Mouse (Mus musculus) MN1 (cell line): ENCODE results near the gene Msantd1.

ENCODE experiments used
- DNase-seq: peaks from one replicate; pipeline ENCODE4 v3.0.0-alpha.2; 2016; ENCODE audit warnings: low spot score

Msantd1 gene

GRCm38 (mm10) chr5:34927648-34928047 is 19.8 kb downstream of the Msantd1 start:
- peak; percentile 67 for DNase-seq

GRCm38 (mm10) chr5:34930151-34930975 is 22.6 kb downstream of the Msantd1 start:
- no peak for DNase-seq

GRCm38 (mm10) chr5:34931091-34931490 is 23.3 kb downstream of the Msantd1 start:
- DNase-seq = no peak

- DNase-seq = no peak
Measured at GRCm38 (mm10) chr5:34931516-34932457, 24.0 kb downstream of the Msantd1 start.

GRCm38 (mm10) chr5:34932458-34932806 is 24.6 kb downstream of the Msantd1 start:
- DNase-seq = no peak

- DNase-seq = no peak
Measured at GRCm38 (mm10) chr5:34933461-34933860, 25.6 kb downstream of the Msantd1 start.

- no peak for DNase-seq
Measured at GRCm38 (mm10) chr5:34941710-34942470, 34.1 kb downstream of the Msantd1 start.

- DNase-seq = no peak
Measured at GRCm38 (mm10) chr5:34943428-34943827, 35.6 kb downstream of the Msantd1 start.

GRCm38 (mm10) chr5:34948861-34949760 is 41.3 kb downstream of the Msantd1 start, which contains the start of gene Rgs12:
Gene Rgs12, plus strand, starts transcription at chr5:34949445.
- DNase-seq = peak; percentile 89

- no peak for DNase-seq
Measured at GRCm38 (mm10) chr5:34949769-34950211, 42.0 kb downstream of the Msantd1 start.

GRCm38 (mm10) chr5:34950486-34951160 is 42.8 kb downstream of the Msantd1 start:
- no peak for DNase-seq

GRCm38 (mm10) chr5:34951161-34951834 is 43.5 kb downstream of the Msantd1 start:
- DNase-seq = no peak

GRCm38 (mm10) chr5:34954508-34954907 is 46.7 kb downstream of the Msantd1 start:
- no peak for DNase-seq

GRCm38 (mm10) chr5:34955630-34956029 is 47.8 kb downstream of the Msantd1 start:
- DNase-seq = no peak

- no peak for DNase-seq
Measured at GRCm38 (mm10) chr5:34956151-34956550, 48.3 kb downstream of the Msantd1 start.

- peak; percentile 32 for DNase-seq
Measured at GRCm38 (mm10) chr5:34957015-34957414, 49.2 kb downstream of the Msantd1 start.

GRCm38 (mm10) chr5:34960021-34960420 is 52.2 kb downstream of the Msantd1 start:
- DNase-seq = no peak

GRCm38 (mm10) chr5:34965531-34965930 is 57.7 kb downstream of the Msantd1 start:
- DNase-seq = no peak

GRCm38 (mm10) chr5:34968386-34968785 is 60.6 kb downstream of the Msantd1 start:
- no peak for DNase-seq

- DNase-seq = no peak
Measured at GRCm38 (mm10) chr5:34972471-34972870, 64.7 kb downstream of the Msantd1 start.
